In genomic region chr15:99364921-99365320, GRCm38 (mm10) we compare ENCODE assay signal across 13 mouse cellular contexts. TPM values are rescaled to one million over a fixed set of nuclear protein-coding genes. Genes with fewer than 3 reads are reported as not detected.
A peak's percentile ranks its signal among the peaks of the same experiment; 100 is the strongest.
DNase-seq lines count a peak whose midpoint lies in the region; ATAC-seq lines count a peak whose summit lies in the region.
"Had no signal": no experiment of that assay in that cellular context is flagged by ENCODE, and none has a peak within 500 bp of the region (broad histone marks: within the 10 kb centered on the region; RNA-seq: fewer than 3 reads in every experiment).

No protein-coding gene starts in this region.

- H3K27ac ChIP-seq in heart, embryonic 12.5 days (ENCODE audit: poor library complexity, severe bottlenecking), result peak overlapping the region; percentile 40; the same call in 1 of the 2 replicates
- H3K27ac ChIP-seq: layer of hippocampus, adult 2 months; macrophage; stomach, postnatal 0 days had no signal

- no peak for ATAC-seq in heart, embryonic 12.5 days (ENCODE audit: insufficient number of reproducible peaks, low FRiP score)
- ATAC-seq in megakaryocyte progenitor cell, adult 5-6 weeks (replicated peaks; ENCODE audit: poor library complexity), result peak; percentile 91

- no peak overlapping the region for H3K4me2 ChIP-seq in heart, embryonic 12.5 days

- DNase-seq in heart, adult 18-20 months, result no peak
- peak; percentile 32 for DNase-seq in lung, postnatal 36 days
- DNase-seq in lung, postnatal 10 days, result no peak
- DNase-seq in thymus, postnatal 4 days, result peak; percentile 54
- DNase-seq in layer of hippocampus, postnatal 14 days (ENCODE audit: low spot score in 2 of 2), result no peak
- no peak for DNase-seq in right cerebral cortex, postnatal 4 days
- DNase-seq: gastrocnemius, postnatal 25 days had no signal

- peaks cover 33% of the 10 kb centered on the region for H3K4me1 ChIP-seq in heart, embryonic 12.5 days (replicated peaks)

- H3K9me3 ChIP-seq in heart, embryonic 12.5 days (replicated peaks), result no peaks in the 10 kb centered on the region
- H3K9me3 ChIP-seq: G1E had no signal

- no peaks in the 10 kb centered on the region for H3K36me3 ChIP-seq in heart, embryonic 12.5 days
- H3K36me3 ChIP-seq: G1E had no signal

- 0 out of 2 replicates have a peak overlapping the region, but pooled peaks have one; percentile 51 for H3K9ac ChIP-seq in heart, embryonic 12.5 days

- WGBS in heart, embryonic 12.5 days, result 63% methylated on average over 8 of the region's 8 CpGs

- no peaks in the 10 kb centered on the region for H3K27me3 ChIP-seq in heart, embryonic 12.5 days (replicated peaks)

- no peak overlapping the region for H3K4me3 ChIP-seq in heart, embryonic 12.5 days
- H3K4me3 ChIP-seq: layer of hippocampus, adult 2 months had no signal

RNA-seq across cellular contexts. Expression of gene Fmnl3, which starts 5.4 kb away (rescaled TPM):
- polyA plus RNA-seq in heart, embryonic 12.5 days (2016; fragmentation: Nextera tagmentation; extraction: Ambion mirVana), result 17.2 and 21.0 TPM in 2 replicates
- 10 to 100 TPM; 13.4 to 14.8 TPM for total RNA-seq in heart, adult 18-20 months (2021)
- total RNA-seq in megakaryocyte progenitor cell, adult 5-6 weeks (2015), result 11.4 and 11.5 TPM in 2 replicates
- total RNA-seq in megakaryocyte progenitor cell, adult 5-6 weeks (2017), result 17.2 and 21.2 TPM in 2 replicates
- 10 to 100 TPM; 12.6 to 13.8 TPM for total RNA-seq in layer of hippocampus, postnatal 14 days (2021)

RNA-seq across cellular contexts. Expression of gene Tmbim6, which starts 27.8 kb away (rescaled TPM):
- polyA plus RNA-seq in heart, embryonic 12.5 days (2016; fragmentation: Nextera tagmentation; extraction: Ambion mirVana), result 251 and 253 TPM in 2 replicates
- 100 to 1,000 TPM; 225 to 256 TPM for total RNA-seq in heart, adult 18-20 months (2021)
- total RNA-seq in megakaryocyte progenitor cell, adult 5-6 weeks (2015), result 381 and 438 TPM in 2 replicates
- total RNA-seq in megakaryocyte progenitor cell, adult 5-6 weeks (2017), result 164 and 187 TPM in 2 replicates
- 100 to 1,000 TPM; 357 to 369 TPM for total RNA-seq in layer of hippocampus, postnatal 14 days (2021)

Comparison
In these comparisons a context has a peak if more than half of its experiments do, and no peak if none do; other contexts are left out.
1. DNase-seq: peak in lung, postnatal 36 days (single experiment) and thymus, postnatal 4 days (single experiment); none in heart, adult 18-20 months (0 of 2), lung, postnatal 10 days (single experiment), layer of hippocampus, postnatal 14 days (0 of 2) and right cerebral cortex, postnatal 4 days (single experiment).